Mouse (Mus musculus): ENCODE results near the gene Fbxw10. TPM values are rescaled to one million over a fixed set of nuclear protein-coding genes. Genes with fewer than 3 reads are reported as not detected.

The Fbxw10 gene
- polyA plus RNA-seq, 1 experiment from 2014 or later = 0.24 TPM

DNA sequence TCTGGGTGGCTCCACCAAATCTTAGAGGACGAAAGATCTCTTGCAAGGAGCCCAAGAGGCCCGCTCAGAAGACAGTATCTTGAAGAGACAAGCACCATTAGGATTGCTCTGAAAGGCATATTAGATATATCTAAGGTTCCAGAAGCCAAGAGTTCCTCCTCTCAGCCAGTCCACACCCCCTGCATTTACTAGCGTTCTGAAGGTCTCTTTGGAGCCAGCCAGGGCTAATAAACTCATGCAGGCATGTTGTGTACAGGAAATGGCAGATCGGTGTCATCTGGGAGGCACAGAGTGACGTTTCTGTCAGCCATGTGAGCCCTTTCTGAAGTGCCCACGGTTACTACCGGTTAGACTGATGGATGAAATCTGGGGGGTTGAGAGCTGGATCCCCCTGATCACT, 22.7 kb upstream of the Fbxw10 start:
- H3K9ac ChIP-seq = no peak overlapping the region
- H3K36me3 ChIP-seq (ENCODE audit: insufficient read depth) = no peaks in the 10 kb centered on the region
- no peak overlapping the region for H3K27ac ChIP-seq (ENCODE audit: low read depth)
- no peaks in the 10 kb centered on the region for H3K27me3 ChIP-seq (ENCODE audit: insufficient read depth, low read length)
- H3K4me1 ChIP-seq (ENCODE audit: insufficient read depth) = peaks cover 10% of the 10 kb centered on the region; the same call in 1 of the 2 replicates
- peak overlapping the region; percentile 8; the same call in 1 of the 2 replicates for H3K4me2 ChIP-seq
- H3K4me3 ChIP-seq (ENCODE audit: low read depth, low read length) = no peak overlapping the region
- DNase-seq = peak; percentile 6
- no peak for ATAC-seq (ENCODE audit: insufficient read depth)
- 47% methylated on average over 7 of the region's 7 CpGs for WGBS
- TF ChIP-seq CTCF (IDR thresholded peaks at IDR 0.05; ENCODE audit: low read depth) = no peak
- no peaks in the 10 kb centered on the region for H3K9me3 ChIP-seq (ENCODE audit: low read depth, low read length)

DNA sequence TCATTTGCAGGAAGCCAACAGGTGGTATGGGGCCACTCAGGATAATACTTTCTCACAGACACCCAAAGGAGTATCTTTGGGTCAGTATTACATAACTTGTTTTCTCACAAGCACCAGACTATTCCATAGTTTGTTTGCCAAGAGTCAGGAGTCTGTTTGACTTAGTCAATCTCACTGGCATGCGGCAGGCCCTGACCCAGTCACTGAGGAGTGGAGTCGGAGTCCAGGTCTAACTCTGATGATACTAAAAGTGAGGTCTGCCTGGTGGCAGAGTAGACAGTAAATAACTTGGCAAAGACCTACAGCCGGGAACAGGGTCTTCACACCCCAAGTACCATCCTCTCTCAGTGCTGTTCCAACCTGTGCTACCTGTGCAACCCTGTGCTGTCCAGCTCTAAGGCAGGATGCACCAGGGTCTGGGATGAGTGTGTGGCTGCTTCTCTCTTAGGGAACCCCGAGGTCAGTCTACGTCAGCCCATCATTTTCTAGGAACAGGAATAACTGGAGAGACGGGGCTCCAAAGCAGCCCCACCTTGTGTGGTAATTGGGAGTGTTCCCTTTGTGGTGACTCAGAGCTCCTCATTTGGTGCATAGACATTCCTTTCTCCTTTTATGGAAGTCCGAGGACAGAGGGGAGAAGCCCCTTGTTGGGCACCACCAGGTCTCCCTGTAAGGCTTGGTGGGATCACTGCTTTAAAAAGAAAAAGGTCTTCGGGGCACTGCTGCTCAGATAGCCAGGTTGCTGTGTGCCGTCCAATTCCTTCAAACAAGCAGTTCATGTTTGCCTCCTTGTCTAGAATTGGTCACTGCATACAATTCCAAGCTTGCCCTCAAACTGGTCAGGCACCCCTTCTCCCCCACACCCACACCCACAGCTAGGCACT, 21.4 kb upstream of the Fbxw10 start:
- H3K4me1 ChIP-seq (ENCODE audit: insufficient read depth) = 0 out of 2 replicates have a peak, but pooled peaks cover 6% of the 10 kb centered on the region
- H3K27me3 ChIP-seq (ENCODE audit: insufficient read depth, low read length) = no peaks in the 10 kb centered on the region
- 70% methylated on average over 9 of the region's 9 CpGs for WGBS
- TF ChIP-seq CTCF (IDR thresholded peaks at IDR 0.05; ENCODE audit: low read depth) = no peak
- H3K9me3 ChIP-seq (ENCODE audit: low read depth, low read length) = no peaks in the 10 kb centered on the region
- no peak for ATAC-seq (ENCODE audit: insufficient read depth)
- H3K36me3 ChIP-seq (ENCODE audit: insufficient read depth) = peaks cover 7% of the 10 kb centered on the region; the same call in 1 of the 2 replicates
- H3K27ac ChIP-seq (ENCODE audit: low read depth) = no peak overlapping the region
- peak; percentile 5 for DNase-seq
- no peak overlapping the region for H3K4me3 ChIP-seq (ENCODE audit: low read depth, low read length)
- H3K4me2 ChIP-seq = no peak overlapping the region
- no peak overlapping the region for H3K9ac ChIP-seq

DNA sequence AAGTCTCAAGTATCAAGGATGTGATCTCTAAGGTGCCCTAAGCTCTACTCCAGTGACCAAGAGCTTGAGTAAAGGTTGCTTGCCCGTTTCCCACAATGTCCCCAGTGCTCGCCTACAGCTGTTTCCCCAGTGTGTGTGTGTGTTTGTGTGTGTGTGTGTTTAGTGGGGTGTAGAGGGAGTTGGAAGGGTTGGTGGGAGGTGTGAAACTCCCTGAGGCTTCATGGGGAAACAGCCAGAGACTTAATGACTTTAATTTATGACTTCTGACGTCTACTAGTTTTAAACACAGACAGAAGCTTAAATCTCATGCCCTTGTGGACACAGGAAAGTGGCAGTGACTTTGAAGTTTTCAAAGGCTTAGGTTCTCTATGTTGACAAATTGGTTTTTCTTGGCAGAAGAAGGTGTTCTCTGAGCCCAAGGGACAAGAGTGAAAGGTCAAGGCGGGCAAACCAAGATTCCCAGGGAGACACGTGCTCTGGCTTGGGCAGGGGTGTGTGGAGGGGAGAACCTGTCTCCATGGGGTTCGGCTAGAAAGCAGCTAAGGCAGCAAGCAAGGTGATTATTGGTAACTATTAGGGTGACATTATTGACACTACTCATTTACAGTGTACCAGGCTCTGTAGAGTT, 20.6 kb upstream of the Fbxw10 start:
- WGBS = 46% methylated on average over 6 of the region's 6 CpGs
- H3K36me3 ChIP-seq (ENCODE audit: insufficient read depth) = peaks cover 7% of the 10 kb centered on the region; the same call in 1 of the 2 replicates
- H3K27ac ChIP-seq (ENCODE audit: low read depth) = no peak overlapping the region
- H3K9ac ChIP-seq = no peak overlapping the region
- no peak overlapping the region for H3K4me2 ChIP-seq
- H3K4me1 ChIP-seq (ENCODE audit: insufficient read depth) = 0 out of 2 replicates have a peak, but pooled peaks cover 3% of the 10 kb centered on the region
- DNase-seq (no peak), ATAC-seq (ENCODE audit: insufficient read depth) (no peak)
- no peaks in the 10 kb centered on the region for H3K9me3 ChIP-seq (ENCODE audit: low read depth, low read length)
- no peak overlapping the region for H3K4me3 ChIP-seq (ENCODE audit: low read depth, low read length)
- TF ChIP-seq CTCF (IDR thresholded peaks at IDR 0.05; ENCODE audit: low read depth) = no peak
- no peaks in the 10 kb centered on the region for H3K27me3 ChIP-seq (ENCODE audit: insufficient read depth, low read length)

DNA sequence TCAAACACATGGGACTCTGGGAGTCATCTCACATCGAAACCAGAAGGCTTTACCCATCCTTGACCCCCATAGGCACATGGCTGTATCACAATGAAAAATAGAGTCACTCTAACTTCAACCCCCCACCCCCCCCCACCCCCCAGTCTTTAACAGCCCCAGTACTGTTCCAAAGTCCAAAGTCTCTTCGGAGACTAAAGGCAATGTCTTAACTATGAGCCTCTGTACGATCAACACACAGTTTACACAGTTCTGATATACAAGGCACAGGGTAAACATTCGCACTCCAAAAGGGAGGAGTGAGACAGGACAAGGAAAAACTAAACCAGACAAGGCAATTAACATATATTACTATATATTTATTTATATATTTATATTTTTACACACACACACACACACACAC, 19.7 kb upstream of the Fbxw10 start:
- H3K4me3 ChIP-seq (ENCODE audit: low read depth, low read length) = no peak overlapping the region
- 79% methylated on average over 4 of the region's 4 CpGs for WGBS
- H3K4me2 ChIP-seq = no peak overlapping the region
- no peak overlapping the region for H3K9ac ChIP-seq
- H3K27me3 ChIP-seq (ENCODE audit: insufficient read depth, low read length) = no peaks in the 10 kb centered on the region
- no peak overlapping the region for H3K27ac ChIP-seq (ENCODE audit: low read depth)
- no peak for TF ChIP-seq CTCF (IDR thresholded peaks at IDR 0.05; ENCODE audit: low read depth)
- no peaks in the 10 kb centered on the region for H3K9me3 ChIP-seq (ENCODE audit: low read depth, low read length)
- ATAC-seq (ENCODE audit: insufficient read depth) = no peak
- H3K36me3 ChIP-seq (ENCODE audit: insufficient read depth) = peaks cover 7% of the 10 kb centered on the region; the same call in 1 of the 2 replicates
- DNase-seq = no peak
- no peaks in the 10 kb centered on the region for H3K4me1 ChIP-seq (ENCODE audit: insufficient read depth)

DNA sequence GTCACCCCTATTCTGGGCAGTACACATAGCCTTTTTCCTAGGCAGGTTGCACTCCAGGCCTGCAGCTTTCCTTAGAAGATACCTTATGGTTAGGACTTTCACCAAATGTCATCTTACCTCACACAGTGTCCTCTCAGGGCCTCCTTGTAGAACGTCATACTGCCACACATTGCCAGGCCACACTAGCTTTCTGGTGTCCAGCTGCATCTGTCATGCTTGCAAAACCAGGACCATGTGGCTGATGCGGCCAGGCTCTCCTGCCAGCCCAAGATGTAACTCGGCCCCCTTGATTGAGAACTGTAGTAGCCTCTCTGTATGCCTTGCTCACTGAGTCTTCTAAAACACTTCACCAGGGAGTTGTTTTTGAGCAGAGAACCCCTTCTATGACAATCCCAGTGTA, 19.0 kb upstream of the Fbxw10 start:
- no peak overlapping the region for H3K27ac ChIP-seq (ENCODE audit: low read depth)
- no peak overlapping the region for H3K9ac ChIP-seq
- no peaks in the 10 kb centered on the region for H3K9me3 ChIP-seq (ENCODE audit: low read depth, low read length)
- no peak for DNase-seq
- no peaks in the 10 kb centered on the region for H3K4me1 ChIP-seq (ENCODE audit: insufficient read depth)
- WGBS = 70% methylated on average over 3 of the region's 3 CpGs
- peaks cover 7% of the 10 kb centered on the region; the same call in 1 of the 2 replicates for H3K36me3 ChIP-seq (ENCODE audit: insufficient read depth)
- ATAC-seq (ENCODE audit: insufficient read depth) = no peak
- no peaks in the 10 kb centered on the region for H3K27me3 ChIP-seq (ENCODE audit: insufficient read depth, low read length)
- no peak for TF ChIP-seq CTCF (IDR thresholded peaks at IDR 0.05; ENCODE audit: low read depth)
- H3K4me3 ChIP-seq (ENCODE audit: low read depth, low read length) = no peak overlapping the region
- H3K4me2 ChIP-seq = no peak overlapping the region

DNA sequence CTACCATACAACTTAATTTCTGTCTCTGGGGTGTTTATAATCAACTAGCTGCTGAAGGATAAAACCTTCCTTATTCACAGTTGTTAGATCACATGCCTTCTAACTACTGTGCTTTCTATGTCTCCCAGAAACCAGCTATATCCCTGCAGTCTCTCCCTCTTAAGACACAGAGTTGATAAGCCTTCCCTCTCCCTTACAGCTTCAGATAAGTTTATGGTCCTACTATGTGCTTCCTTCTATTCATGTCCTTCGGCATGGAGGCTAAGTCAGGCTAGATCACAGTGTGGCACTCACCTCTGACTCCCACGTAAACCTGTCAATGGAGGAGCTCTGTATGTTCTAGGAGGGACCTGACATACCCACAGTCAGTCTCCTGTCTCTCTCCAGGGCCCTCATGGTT, 16.5 kb upstream of the Fbxw10 start:
- no peaks in the 10 kb centered on the region for H3K9me3 ChIP-seq (ENCODE audit: low read depth, low read length)
- 76% methylated on average over 2 of the region's 2 CpGs for WGBS
- ATAC-seq (ENCODE audit: insufficient read depth) = no peak

DNA sequence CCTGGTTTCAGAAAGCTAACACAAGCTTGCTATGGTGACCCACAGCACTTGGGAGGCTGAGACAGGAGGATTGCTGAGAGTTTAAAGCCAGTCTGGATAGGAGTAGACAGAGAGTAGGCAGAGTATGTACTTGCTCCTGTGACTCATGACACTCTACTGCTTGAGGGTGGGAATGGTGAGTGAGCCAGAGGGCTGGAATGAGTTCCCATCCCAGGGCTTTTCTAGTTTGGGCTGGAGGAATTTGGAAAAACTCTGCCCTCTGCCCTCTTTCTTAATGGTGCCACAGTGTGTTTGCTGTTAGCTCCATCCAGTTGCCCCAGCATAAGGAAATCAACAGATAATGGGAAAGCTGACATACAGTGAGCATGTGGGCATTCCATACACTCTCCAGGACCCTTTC, 15.0 kb upstream of the Fbxw10 start:
- no peak overlapping the region for H3K4me3 ChIP-seq (ENCODE audit: low read depth, low read length)
- no peaks in the 10 kb centered on the region for H3K27me3 ChIP-seq (ENCODE audit: insufficient read depth, low read length)
- TF ChIP-seq CTCF (IDR thresholded peaks at IDR 0.05; ENCODE audit: low read depth) = no peak
- H3K4me1 ChIP-seq (ENCODE audit: insufficient read depth) = no peaks in the 10 kb centered on the region
- peaks cover 7% of the 10 kb centered on the region; the same call in 1 of the 2 replicates for H3K36me3 ChIP-seq (ENCODE audit: insufficient read depth)
- H3K4me2 ChIP-seq = no peak overlapping the region
- H3K9ac ChIP-seq = no peak overlapping the region
- no peak for ATAC-seq (ENCODE audit: insufficient read depth)
- no peak overlapping the region for H3K27ac ChIP-seq (ENCODE audit: low read depth)
- DNase-seq = no peak
- H3K9me3 ChIP-seq (ENCODE audit: low read depth, low read length) = no peaks in the 10 kb centered on the region

More for the DNA sequence above, 16.5 kb upstream of the Fbxw10 start:
- Histone ChIP-seq H3K4me3 (ENCODE audit: low read depth, low read length) (no peak overlapping the region), H3K36me3 (ENCODE audit: insufficient read depth) (peaks cover 7% of the 10 kb centered on the region; the same call in 1 of the 2 replicates), H3K27ac (ENCODE audit: low read depth) (no peak overlapping the region), H3K9ac (no peak overlapping the region), H3K4me1 (ENCODE audit: insufficient read depth) (no peaks in the 10 kb centered on the region), H3K27me3 (ENCODE audit: insufficient read depth, low read length) (no peaks in the 10 kb centered on the region), H3K4me2 (no peak overlapping the region)
- no peak for TF ChIP-seq CTCF (IDR thresholded peaks at IDR 0.05; ENCODE audit: low read depth)
- DNase-seq = no peak
